Mouse (Mus musculus) lung, postnatal 0 days (tissue): ENCODE measurements at regions not wholly inside any gene's neighbourhood (a gene's known extent, or its start where the extent isn't known, plus 50 kb on each side); places are given as distances from the start of the nearest gene placed in this dataset.

ENCODE experiments used
- CTCF ChIP-seq: IDR thresholded peaks from 2 replicates; pipeline ENCODE4 v1.5.1; 2016; ENCODE audit warnings: antibody characterized with exemption, mild to moderate bottlenecking
- EP300 ChIP-seq: IDR thresholded peaks from 2 replicates; pipeline ENCODE4 v1.6.1; 2016; ENCODE audit warnings: antibody characterized with exemption, mild to moderate bottlenecking, control low read depth

DNA sequence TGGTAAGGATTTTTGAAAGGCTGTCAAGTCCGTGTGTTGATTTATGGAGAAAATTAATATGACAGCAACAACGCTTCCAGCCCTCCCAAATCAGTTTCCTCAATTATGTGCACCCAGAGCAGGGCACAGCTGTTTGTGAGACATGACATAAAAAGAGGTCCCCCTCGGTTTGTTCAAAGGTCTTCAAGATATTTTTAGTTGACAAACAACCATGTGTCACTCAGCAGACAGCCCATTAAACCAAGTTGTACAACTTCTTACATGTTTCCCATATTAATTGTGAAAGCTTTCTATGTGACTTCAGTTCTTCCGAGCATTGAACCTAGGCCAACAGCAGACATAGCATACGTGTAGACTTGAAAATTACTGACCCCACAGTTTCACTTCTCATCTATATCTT lies 131.5 kb upstream of the Cdh5 start:
- TF ChIP-seq EP300 (peak; percentile 61), CTCF (no peak)
